Comparison of ENCODE assay signal across 8 mouse cellular contexts in genomic region chr11:85843347-85843692, GRCm38 (mm10). TPM values are rescaled to one million over a fixed set of nuclear protein-coding genes. Genes with fewer than 3 reads are reported as not detected.
DNase-seq lines count a peak whose midpoint lies in the region; ATAC-seq and TF ChIP-seq lines count a peak whose summit lies in the region.

No protein-coding gene starts in this region.

- ATAC-seq in frontal cortex, adult (ENCODE audit: low TSS enrichment): peak; percentile 56; the same call in 1 of the 2 replicates
- peak; percentile 58 for ATAC-seq in hindbrain, postnatal 0 days
- ATAC-seq in liver, embryonic 15.5 days (ENCODE audit: insufficient read depth): peak; percentile 43; the same call in 1 of the 2 replicates
- ATAC-seq in neural tube, embryonic 12.5 days (ENCODE audit: low FRiP score, low read depth): peak; percentile 45

- peak; percentile 81 for TF ChIP-seq CTCF in brain, embryonic 14.5 days (IDR thresholded peaks at IDR 0.05; ENCODE audit: borderline replicate concordance, extremely low read depth, insufficient read depth, insufficient read length)
- peak; percentile 83 for TF ChIP-seq CTCF in hindbrain, postnatal 0 days (IDR thresholded peaks at IDR 0.05; ENCODE audit: low read depth)

- H3K36me3 ChIP-seq in hindbrain, postnatal 0 days (ENCODE audit: insufficient read depth, low read length): no peaks in the 10 kb centered on the region
- H3K36me3 ChIP-seq in liver, embryonic 15.5 days (replicated peaks): no peaks in the 10 kb centered on the region
- no peaks in the 10 kb centered on the region for H3K36me3 ChIP-seq in neural tube, embryonic 12.5 days

- peaks cover 60% of the 10 kb centered on the region for H3K27me3 ChIP-seq in hindbrain, postnatal 0 days (ENCODE audit: insufficient read depth, low read length)
- H3K27me3 ChIP-seq in liver, embryonic 15.5 days: peaks cover 95% of the 10 kb centered on the region
- peaks cover 74% of the 10 kb centered on the region for H3K27me3 ChIP-seq in neural tube, embryonic 12.5 days (replicated peaks)

- H3K4me3 ChIP-seq in hindbrain, postnatal 0 days (ENCODE audit: low read length): peak overlapping the region; percentile 39
- H3K4me3 ChIP-seq in liver, embryonic 15.5 days (replicated peaks): peak overlapping the region; percentile 51
- peak overlapping the region; percentile 44 for H3K4me3 ChIP-seq in neural tube, embryonic 12.5 days

- TF ChIP-seq POLR2A in brain, embryonic 14.5 days (IDR thresholded peaks at IDR 0.05; ENCODE audit: borderline replicate concordance, extremely low read depth, insufficient read depth, insufficient read length, poor library complexity, severe bottlenecking): no peak

- H3K4me1 ChIP-seq in hindbrain, postnatal 0 days (ENCODE audit: insufficient read depth, low read length): 0 out of 2 replicates have a peak, but pooled peaks cover 4% of the 10 kb centered on the region
- H3K4me1 ChIP-seq in liver, embryonic 15.5 days (replicated peaks): peaks cover 37% of the 10 kb centered on the region
- H3K4me1 ChIP-seq in neural tube, embryonic 12.5 days: peaks cover 18% of the 10 kb centered on the region

- no peak overlapping the region for H3K27ac ChIP-seq in hindbrain, postnatal 0 days
- no peak overlapping the region for H3K27ac ChIP-seq in liver, embryonic 15.5 days (replicated peaks)
- H3K27ac ChIP-seq in neural tube, embryonic 12.5 days: no peak overlapping the region

- WGBS in hindbrain, postnatal 0 days: under 1% methylated on average over 18 of the region's 18 CpGs
- WGBS in liver, embryonic 15.5 days (ENCODE audit: insufficient replicate concordance): 1% methylated on average over 18 of the region's 18 CpGs
- WGBS in neural tube, embryonic 12.5 days: under 1% methylated on average over 18 of the region's 18 CpGs

- no peak for DNase-seq in frontal cortex, postnatal 14 days (ENCODE audit: low spot score in 2 of 2)
- peak; percentile 89 for DNase-seq in brain, embryonic 14.5 days (ENCODE audit: low read depth)
- peak; percentile 84 for DNase-seq in gastrocnemius, postnatal 10 days
- peak; percentile 72 for DNase-seq in hindbrain, postnatal 0 days (ENCODE audit: low spot score)
- DNase-seq in thymus, postnatal 25 days: peak; percentile 61

- H3K4me2 ChIP-seq in hindbrain, postnatal 0 days (ENCODE audit: low read depth, low read length): peak overlapping the region; percentile 76
- peak overlapping the region; percentile 68 for H3K4me2 ChIP-seq in liver, embryonic 15.5 days
- H3K4me2 ChIP-seq in neural tube, embryonic 12.5 days (replicated peaks): peak overlapping the region; percentile 76

- H3K9me3 ChIP-seq in hindbrain, postnatal 0 days (ENCODE audit: low read length): no peaks in the 10 kb centered on the region
- no peaks in the 10 kb centered on the region for H3K9me3 ChIP-seq in liver, embryonic 15.5 days (replicated peaks)
- no peaks in the 10 kb centered on the region for H3K9me3 ChIP-seq in neural tube, embryonic 12.5 days

- no peak overlapping the region; the same call in 1 of the 2 replicates for H3K9ac ChIP-seq in hindbrain, postnatal 0 days (replicated peaks; ENCODE audit: low read length)
- H3K9ac ChIP-seq in liver, embryonic 15.5 days: peak overlapping the region; percentile 19; the same call in 1 of the 2 replicates
- H3K9ac ChIP-seq in neural tube, embryonic 12.5 days: peak overlapping the region; percentile 41; the same call in 1 of the 2 replicates

RNA-seq across cellular contexts. Expression of gene Gm11444, which starts 6.8 kb away (rescaled TPM):
- not detected in 2 replicates for polyA plus RNA-seq in brain, embryonic 14.5 days (2012; rRNA removed)
- not detected for total RNA-seq in gastrocnemius, postnatal 10 days (2021)
- not detected in 2 replicates for total RNA-seq in hindbrain, postnatal 0 days (2014; rRNA removed)
- polyA plus RNA-seq in hindbrain, postnatal 0 days (2015; fragmentation: Nextera tagmentation; extraction: Ambion mirVana): not detected in 2 replicates
- polyA plus RNA-seq in liver, embryonic 15.5 days (2015; fragmentation: Nextera tagmentation; extraction: Ambion mirVana): not detected in 2 replicates
- polyA plus RNA-seq in neural tube, embryonic 12.5 days (2016; fragmentation: Nextera tagmentation; extraction: Ambion mirVana): not detected in 2 replicates

RNA-seq across cellular contexts. Expression of gene Tbx2, which starts 11.0 kb away (rescaled TPM):
- polyA plus RNA-seq in brain, embryonic 14.5 days (2012; rRNA removed): 5.9 and 8.9 TPM in 2 replicates
- 10 to 100 TPM; 11.0 to 14.3 TPM for total RNA-seq in gastrocnemius, postnatal 10 days (2021)
- 3.6 and 7.9 TPM in 2 replicates for total RNA-seq in hindbrain, postnatal 0 days (2014; rRNA removed)
- 0.70 and 0.86 TPM in 2 replicates for polyA plus RNA-seq in hindbrain, postnatal 0 days (2015; fragmentation: Nextera tagmentation; extraction: Ambion mirVana)
- polyA plus RNA-seq in liver, embryonic 15.5 days (2015; fragmentation: Nextera tagmentation; extraction: Ambion mirVana): 0.45 and 0.56 TPM in 2 replicates
- polyA plus RNA-seq in neural tube, embryonic 12.5 days (2016; fragmentation: Nextera tagmentation; extraction: Ambion mirVana): 4.7 and 5.3 TPM in 2 replicates

RNA-seq across cellular contexts. Expression of gene Tbx4, which starts 42.9 kb away (rescaled TPM):
- 0.33 and 0.42 TPM in 2 replicates for polyA plus RNA-seq in brain, embryonic 14.5 days (2012; rRNA removed)
- 1 to 10 TPM; 3.0 to 4.4 TPM for total RNA-seq in gastrocnemius, postnatal 10 days (2021)
- 0.18 and 0.47 TPM in 2 replicates for total RNA-seq in hindbrain, postnatal 0 days (2014; rRNA removed)
- 0.20 and 0.23 TPM in 2 replicates for polyA plus RNA-seq in hindbrain, postnatal 0 days (2015; fragmentation: Nextera tagmentation; extraction: Ambion mirVana)
- polyA plus RNA-seq in liver, embryonic 15.5 days (2015; fragmentation: Nextera tagmentation; extraction: Ambion mirVana): not detected in 2 replicates
- 0.39 and 0.61 TPM in 2 replicates for polyA plus RNA-seq in neural tube, embryonic 12.5 days (2016; fragmentation: Nextera tagmentation; extraction: Ambion mirVana)

Comparison
In these comparisons a context has a peak if more than half of its experiments do, and no peak if none do; other contexts are left out.
1. DNase-seq: peak in brain, embryonic 14.5 days (single experiment), gastrocnemius, postnatal 10 days (single experiment), hindbrain, postnatal 0 days (single experiment) and thymus, postnatal 25 days (single experiment); none in frontal cortex, postnatal 14 days (0 of 2).
2. Peak in every context shown above with its lines, with median percentiles within 50 percentile points of each other: ATAC-seq, H3K4me2 ChIP-seq and H3K4me3 ChIP-seq.